Mouse (Mus musculus): ENCODE measurements at regions not wholly inside any gene's neighbourhood (a gene's known extent, or its start where the extent isn't known, plus 50 kb on each side); places are given as distances from the start of the nearest gene placed in this dataset.

DNA sequence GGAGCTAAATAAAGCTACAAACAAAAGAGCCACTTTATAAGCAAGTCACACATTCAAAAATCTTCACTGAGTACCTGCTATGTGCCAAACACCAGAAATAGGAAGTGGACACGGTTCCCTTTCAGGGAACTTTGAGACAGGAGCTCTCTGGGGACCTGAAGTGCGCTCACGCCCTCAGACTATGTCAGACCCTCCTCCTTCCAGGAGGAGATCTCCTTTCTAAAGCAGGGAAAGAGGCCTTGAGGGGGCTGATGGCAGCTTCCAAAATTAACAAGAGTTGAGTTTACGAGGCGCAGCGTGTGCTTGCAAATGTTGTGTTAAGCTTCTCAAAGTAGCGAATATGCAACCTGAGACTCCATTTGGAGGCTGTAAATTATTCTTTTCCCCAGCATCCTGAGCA, 204.0 kb upstream of the Cdh5 start:
- DNase-seq, result no peak

DNA sequence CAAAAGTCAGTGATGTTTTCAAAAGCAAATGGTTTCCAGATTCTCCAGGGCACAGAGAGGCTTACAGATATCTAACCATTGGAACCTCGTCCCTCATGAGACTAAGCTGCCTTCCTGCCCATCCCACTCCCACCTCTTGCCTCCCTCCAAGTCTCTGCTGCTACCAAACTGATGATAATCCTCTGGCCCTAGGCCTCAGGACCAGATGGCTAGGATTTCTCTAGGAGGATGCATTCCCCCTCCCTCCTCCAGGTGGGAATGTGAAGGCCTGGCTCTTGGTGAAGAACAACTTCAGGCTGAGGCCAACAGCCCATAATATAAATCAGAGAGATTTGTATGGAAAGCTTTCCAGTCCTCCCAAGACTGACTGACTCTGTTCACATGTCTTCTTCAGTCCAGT, 198.9 kb upstream of the Cdh5 start:
- no peak for DNase-seq

DNA sequence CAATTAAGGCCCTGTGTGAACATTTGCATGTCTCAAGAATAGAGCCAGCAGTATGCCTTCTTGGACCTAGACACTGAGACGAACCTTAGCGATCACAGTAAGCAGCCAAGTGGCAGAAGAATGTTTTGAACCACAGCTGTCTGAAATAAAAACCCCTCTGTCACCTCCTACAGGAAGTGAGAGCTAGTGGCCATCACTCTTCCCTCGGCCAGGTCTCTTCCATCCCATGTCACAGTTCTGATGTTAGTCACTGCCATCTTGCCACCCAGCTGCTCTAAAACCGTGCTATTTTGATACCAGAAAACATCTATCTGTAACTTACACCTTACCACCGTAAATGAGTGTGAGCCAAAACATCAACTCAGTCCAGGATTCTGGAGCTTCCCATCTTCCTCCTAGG, 197.8 kb upstream of the Cdh5 start:
- no peak for DNase-seq

DNA sequence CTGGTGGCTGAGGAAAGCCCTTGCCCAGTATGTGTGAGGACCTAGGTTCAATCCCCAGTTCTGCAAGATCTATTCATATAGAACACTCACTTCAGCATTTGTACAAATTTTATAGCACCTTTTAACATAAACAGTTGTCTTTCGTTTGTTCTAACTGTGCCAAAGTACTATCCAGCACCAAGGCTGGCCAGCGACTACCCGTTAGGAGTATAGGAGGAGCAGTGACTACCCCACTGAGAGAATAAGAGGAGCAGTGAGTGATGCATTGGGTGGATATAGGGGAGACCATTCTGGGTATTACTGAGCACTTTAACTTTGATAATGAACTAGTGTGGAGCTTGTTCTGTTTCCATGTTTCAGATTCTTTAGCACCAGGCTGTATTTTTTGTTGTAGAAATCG, 193.8 kb upstream of the Cdh5 start:
- DNase-seq, result no peak

DNA sequence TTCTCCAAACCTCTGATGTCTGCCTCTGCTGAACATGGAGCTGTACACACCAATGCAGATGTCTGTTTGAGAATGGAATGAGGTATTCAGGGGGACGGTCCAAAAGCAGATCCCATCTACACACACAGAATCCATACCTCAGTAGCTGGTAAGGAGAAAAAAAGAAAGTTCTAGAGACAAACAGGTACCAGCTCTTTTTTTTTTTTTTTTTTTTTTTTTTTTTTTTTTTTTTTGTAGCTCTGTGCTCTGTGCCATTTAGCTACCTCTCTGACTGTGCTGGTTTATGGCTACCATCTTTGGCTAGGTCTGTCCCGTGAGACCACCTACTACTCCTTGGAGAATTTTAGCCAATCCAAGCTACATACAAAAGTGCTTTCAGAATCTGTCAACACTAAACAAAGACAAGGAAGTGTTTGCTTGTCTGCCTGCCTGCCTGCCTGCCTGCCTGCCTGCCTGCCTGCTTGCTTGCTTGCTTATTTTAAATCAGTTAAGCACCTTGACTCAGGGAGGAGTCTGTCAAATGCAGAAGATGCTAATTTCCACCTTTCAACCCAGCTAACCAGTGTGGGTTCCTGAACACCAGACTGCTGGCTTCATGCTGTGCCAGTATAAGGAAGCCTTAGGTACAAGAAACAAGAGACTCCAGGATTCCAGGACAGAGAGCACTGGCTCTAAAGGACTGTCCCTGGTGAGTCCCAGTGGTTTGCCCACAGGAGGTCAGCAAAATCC, 190.0 kb upstream of the Cdh5 start:
- no peak for DNase-seq

DNA sequence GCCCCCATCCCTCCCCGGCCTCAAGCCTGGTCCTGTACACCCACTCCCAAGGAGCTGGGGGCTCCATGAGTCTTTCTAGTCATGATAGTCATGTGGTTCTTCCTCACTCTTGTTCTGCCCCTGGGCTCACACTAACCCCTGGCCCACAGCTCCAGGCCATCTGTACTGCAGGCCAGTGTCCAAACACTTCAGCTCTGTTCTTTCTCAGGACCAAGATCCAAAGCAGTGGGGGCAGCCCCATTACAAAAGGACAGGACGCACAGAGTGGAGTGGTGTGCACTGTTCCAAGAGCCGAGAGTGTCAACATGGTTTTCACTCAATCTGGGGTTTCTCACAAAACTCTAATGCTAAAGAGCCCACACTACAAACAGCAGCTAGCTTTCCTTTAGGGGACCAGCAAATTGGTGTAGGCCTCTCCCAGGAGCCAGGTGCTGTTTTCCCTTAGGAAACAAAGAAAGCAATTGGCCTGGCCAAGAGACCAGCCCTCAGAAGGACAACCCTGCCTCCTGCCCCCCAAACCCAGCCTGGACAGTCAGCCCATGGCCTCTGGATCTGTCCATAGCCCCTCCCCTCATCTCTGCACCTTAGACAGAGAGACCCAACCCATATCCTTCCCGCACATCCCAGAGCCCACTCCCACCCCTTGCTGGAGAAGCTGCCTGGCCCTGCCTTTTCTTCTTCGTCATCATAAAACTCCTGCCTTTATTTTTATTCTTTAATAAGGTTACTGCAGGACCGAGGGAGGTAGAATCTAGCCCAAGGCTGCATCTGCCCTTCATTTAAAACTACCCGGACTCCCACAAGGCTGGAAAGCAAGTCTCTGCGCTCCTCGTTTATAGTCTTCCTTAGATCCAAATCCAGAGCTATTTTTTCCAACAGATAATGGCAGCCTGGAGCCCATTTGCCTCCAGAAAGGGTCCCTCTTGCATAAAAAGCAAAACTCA, 188.2 kb upstream of the Cdh5 start:
- DNase-seq, result no peak

DNA sequence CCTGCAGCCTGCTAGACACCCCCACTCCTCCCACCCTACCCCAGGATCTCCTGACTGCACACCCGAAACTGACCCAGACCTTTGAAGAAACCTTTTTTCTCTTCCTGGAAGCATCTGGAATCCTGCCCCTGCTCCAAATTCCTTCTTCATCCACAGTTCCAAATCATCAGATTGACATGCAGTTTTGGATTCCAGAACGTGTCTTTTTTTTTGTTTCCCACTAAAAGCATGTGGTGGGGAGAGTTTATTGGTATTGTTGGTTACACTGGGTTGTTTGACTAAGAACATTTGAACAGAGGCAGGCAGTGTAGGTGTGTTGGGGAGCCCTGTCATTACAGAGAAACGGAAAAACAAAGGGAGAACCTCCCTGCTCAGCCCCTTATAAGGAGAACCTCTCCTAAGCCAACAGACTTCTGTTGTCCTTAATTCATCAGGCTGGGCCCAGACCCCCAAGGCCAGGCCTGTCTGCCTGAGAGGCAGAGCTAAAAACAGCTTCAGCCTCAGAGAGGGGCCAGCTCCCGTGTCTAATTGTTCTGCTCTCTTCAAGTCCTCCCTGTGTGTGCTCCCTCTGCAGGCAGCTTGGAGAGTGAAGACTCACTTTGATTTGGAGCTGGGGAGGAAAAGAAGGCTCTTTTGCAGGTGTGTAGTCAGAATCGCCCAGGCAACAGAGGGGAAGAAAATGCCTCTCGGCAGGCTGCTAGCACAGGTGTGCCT, 187.3 kb upstream of the Cdh5 start:
- DNase-seq, result peak; percentile 50

DNA sequence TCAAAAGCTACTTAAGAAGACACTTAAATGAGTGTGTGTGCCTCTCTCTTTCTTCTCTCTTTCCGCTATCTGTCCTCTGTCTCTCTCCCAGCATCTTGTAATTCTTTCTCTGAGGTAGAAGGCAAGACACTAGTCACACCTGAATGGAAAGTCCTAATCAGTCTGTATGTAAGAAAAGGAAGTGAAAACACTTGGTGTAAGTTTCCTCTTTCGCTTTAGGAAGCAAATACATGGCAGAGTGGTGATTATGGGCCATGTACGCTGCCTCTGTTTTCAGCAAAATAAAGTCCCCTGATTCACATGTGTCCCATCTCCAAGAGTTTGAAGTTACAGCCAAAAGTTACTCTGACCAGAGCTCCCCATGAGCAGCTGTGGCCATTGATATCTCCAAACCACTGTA, 182.1 kb upstream of the Cdh5 start:
- no peak for DNase-seq

DNA sequence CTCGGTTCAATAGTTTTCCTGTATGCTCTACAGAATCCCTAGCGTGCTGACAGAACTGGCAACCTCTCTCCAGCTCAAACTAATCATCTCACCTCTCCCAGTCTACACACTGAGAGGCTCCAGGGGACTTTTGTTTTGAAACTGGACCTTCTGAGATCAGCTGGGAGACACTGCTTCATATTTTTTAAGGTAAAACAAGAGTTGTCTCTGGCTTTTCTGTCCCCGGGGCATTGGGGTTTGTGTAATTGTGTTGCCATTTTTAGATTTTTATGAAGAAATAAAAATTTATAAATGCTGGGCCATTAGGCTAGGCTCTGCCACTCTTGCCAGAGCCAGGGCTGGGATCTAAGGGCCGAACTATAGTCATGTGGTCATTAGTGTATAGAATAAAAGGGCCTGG, 179.8 kb upstream of the Cdh5 start:
- DNase-seq, result no peak

DNA sequence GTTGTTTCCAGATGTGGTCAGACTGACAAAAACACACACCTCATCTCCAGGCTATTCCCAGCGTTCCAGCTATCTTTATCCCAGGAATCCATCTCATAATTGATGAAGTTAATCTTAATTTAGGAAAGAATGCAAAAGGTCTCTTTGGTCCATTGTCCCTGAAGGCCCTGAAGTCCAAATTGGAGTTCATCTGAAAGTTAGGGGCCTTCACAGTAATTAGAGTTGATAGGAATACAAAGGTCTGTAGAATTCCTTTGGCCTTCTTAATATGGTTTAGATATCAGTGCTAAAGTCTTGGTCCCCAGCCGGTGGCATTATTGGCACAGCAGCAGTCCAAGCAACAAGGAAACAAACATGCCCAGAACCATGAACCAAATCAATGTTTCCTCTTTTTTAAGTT, 178.7 kb upstream of the Cdh5 start:
- no peak for DNase-seq

DNA sequence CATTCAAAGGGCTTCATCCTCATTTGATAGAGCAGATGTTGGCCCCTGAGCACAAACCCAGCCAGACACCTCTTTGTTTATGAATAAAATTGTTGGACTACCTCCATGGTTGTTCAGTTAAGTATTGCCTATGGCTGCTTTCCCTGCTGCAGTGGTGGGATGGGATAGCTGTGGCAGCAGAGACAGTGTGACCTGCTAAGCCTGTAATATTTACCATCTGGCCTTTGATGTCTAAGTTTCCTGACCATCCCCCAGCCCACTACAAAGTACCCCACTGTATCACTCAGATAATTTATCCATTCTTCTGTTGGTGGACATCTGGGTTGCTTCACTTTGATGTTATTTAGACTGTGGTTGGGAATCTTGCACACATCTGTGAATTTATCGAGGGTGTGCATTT, 168.7 kb upstream of the Cdh5 start:
- DNase-seq, result no peak

DNA sequence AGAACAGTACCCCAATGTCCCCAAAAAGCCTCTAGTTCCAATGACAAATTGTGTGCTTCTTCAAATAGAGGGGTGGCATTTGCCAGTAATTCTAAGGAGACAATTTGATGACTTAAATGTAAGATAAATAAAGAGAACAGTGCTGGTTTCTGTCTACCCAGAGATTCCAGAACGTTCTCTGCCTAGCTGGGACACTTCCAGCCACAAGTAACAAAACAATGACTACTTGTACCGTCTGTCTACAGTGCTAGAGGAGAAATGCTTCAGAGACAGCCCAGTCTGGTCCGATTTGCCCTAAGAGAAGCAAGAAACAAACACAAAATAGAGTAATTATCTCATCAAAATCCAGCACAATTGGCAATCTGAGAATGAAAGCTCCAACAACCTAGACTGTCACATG, 164.9 kb upstream of the Cdh5 start:
- peak; percentile 41 for DNase-seq

DNA sequence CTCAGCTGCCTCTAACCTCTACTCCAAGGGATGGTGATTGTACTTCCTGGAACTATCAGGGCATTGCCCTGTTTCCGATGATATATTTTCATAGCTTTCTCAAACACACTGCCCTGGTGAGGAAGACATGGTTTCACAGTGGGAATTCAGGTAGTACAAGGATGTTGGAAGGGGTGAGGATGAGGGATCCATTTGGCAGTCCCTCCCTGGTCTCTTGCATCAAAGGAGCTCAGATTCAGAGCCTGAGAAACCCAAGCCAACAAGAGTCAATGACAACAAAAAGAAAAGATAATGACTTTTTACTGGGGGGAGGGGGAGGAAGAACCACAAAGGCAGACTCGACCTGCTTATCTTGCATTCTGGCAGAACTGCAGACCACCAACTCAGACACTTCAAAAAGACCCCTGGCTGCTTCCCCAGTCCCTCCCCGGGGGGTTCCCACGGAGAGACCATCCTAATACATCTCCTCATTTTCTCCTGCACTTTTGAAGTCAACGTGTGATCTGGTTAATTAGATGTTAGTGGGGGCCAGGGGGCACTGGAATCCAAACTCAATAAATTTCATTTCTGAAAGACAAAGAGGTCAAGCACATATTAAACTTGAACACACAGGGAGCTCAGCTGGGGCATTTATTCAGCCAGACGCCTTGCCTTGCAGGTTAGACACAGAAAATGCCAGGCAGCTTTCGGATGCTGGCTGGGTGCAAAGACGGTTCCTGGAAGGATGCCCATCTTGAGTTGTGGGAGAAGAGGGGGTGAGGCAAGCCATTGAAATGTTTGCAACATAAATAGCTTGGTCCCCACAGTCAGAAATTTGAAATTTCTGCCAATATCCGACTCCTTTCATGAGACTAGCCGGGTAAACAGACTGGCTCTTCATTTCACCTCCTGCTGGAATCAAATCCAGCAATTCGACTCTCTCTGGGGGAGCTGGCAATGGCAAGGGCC, 162.9 kb upstream of the Cdh5 start:
- DNase-seq, result peak; percentile 63

DNA sequence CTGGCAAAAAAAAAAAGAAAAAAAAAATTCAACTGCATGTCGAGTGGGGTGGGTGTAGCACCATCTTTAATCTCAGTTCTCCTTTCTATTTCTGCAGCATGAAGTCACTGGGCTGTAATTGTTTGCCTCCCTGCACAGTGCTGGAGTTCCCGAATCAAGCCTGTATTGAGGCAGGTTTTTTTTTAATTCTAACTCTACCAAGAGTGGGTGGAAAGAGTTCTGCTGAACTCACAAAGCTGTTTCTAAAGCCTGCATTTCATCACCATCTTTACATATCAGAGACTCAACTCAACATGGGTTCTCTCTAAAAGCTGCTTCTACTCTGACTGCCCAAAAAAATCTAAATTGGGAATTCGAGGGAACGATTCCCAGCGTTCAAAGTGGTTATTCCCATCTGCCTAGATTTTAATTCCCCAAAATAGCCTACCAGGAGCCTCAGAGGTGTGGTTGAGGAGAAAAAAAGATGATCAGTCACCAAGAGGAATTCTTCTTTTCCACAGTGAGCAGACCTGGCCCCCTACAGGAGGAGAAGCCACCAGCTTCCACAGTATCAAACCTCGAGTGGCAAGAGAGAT, 160.4 kb upstream of the Cdh5 start:
- peak; percentile 64 for DNase-seq

DNA sequence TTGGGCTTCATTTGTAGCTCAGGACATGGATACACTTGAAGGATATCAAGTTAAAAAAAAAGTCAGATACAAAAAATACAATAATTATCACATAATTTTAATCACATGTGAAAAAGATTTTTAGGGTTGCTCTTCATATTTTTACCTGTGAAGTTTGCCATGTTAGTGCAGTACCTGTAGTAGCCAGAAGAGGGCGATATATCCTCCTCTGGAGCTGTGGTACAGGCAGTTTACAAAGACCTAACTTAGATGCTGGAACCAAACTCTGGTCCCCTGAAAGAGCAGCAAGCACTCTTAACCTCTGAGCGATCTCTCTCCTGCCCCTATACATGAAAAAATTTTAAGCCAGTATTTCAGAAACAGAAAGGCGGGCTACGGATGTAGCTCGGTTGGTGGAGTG, 153.0 kb upstream of the Cdh5 start:
- DNase-seq, result no peak

DNA sequence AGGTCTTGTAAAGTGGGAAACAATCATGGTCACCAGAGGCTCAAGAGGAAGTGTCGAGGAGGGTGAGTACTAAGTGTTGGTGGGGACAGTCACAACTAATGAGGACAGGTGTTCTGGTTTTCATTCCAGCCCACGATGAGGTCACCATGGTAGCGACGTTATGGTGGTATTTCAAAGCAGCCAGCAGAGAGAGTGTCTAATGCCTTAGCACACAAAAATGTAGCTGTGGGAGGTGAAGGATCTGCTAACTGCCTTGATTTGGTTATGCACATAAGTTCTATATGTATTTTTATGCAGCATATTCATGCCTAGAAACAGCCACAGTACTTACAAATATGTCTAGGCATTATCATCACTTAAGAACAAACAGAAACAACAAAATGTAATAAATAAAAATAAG, 151.0 kb upstream of the Cdh5 start:
- DNase-seq, result no peak

DNA sequence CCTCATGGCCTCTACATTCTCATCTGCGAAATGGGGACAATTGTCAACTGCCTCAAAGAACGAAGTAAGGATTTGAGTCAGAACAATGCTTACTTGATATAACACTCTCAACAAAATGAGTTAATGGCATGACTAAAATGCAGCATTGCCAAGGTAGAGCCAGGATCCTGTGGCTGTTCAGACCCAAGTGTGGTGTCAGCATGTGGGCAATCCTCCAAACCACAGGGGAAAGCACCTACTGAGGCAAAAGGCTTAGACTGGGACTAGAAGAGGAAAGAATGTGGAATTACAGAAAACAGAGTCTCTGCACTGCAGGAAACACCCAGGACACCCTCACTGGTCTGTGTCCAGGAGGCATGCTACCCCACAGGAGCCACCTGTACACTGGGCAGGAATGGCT, 147.8 kb upstream of the Cdh5 start:
- no peak for DNase-seq

DNA sequence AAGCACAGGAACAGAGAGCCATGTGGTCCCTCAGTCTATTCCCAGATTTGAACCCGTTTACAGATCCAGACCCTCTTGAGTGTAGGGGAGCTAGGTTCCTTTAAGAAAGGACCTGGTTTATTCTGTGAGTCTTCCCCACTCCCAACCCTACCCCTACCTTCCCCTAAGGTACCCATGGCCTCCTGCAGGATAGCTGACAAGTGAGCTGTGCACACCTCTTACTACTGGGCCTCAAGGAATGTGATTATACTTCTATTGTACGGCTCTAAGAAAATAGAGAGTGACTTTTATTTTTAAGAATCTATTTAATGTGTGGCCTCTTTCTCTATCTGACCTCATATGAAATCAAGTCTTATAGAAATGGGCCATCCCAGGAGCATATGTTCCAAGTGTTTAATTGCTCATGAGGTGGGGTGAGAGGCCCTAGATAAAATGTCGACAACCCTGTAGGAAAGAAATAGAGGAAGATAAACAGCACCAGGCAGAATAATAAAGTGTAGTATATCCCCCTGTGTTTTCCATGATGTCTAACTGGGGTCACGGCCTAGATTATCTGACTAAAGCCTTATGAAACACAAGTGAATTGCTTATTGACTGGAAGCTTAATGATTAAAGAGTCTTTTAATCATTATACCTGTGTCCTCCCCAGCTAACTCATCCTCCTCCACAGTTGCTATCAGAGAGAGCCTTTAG, 145.7 kb upstream of the Cdh5 start:
- no peak for DNase-seq

DNA sequence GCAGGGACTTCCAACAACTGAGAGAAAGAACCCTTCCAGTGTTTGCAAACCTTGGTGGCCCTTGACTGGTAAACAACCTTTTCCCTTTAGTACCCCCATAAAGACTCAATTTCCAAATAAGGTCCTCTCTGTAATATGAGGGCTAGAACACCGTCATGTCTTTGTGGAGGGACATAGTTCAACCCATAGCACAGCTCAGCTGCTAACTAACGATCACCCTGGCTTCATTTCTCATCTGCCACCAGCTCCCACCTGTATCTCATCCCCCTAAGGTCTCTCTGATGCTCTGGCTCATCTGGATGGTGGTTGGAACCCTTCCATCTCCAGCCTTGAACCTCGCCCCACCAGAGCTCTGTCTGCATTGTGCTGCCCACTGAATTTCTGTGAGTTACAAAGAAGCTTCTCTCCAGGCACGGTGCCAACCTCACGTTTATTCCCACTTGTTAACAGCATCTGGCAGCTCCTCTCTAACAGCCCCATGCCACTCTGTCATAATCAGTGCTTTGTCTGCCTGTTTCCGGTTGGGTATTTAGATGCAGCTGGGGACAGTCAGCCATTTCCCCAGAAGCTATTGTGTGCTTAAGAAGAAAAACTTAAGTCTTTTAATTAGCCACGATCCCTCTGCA, 137.0 kb upstream of the Cdh5 start:
- DNase-seq, result peak; percentile 14

DNA sequence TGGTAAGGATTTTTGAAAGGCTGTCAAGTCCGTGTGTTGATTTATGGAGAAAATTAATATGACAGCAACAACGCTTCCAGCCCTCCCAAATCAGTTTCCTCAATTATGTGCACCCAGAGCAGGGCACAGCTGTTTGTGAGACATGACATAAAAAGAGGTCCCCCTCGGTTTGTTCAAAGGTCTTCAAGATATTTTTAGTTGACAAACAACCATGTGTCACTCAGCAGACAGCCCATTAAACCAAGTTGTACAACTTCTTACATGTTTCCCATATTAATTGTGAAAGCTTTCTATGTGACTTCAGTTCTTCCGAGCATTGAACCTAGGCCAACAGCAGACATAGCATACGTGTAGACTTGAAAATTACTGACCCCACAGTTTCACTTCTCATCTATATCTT, 131.5 kb upstream of the Cdh5 start:
- no peak for DNase-seq

DNA sequence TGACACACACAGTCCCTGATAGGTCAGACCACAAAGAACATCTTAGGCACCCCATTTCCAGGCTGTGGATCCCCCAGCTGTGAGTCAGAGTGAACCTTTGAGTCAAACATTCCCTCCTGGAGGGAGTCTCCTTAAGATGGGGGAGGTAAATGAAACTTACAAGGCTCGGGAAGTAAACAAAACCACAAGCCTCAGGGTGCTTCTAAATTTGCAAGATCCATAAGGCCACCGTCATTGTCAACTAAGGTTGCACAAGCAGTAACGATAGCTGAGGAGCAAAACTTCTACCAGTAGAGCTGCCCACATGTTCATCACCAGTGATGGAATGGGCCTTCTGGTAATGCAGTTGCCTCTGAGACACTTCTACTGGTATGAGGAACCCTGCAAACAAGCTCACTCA, 130.9 kb upstream of the Cdh5 start:
- DNase-seq, result no peak

Measured in layer of hippocampus, adult 9-11 months (tissue).